Mouse (Mus musculus) heart, postnatal 0 days (tissue): Measurements from ENCODE around the gene Dync1li2. TPM values are rescaled to one million over a fixed set of nuclear protein-coding genes. Genes with fewer than 3 reads are reported as not detected.
A peak's percentile ranks its signal among the peaks of the same experiment; 100 is the strongest.

Experiments
- ATAC-seq: fragments of 200-750 bp; cut with Nextera tagmentation; 2 replicates; pipeline ENCODE4 v1.8.0; 2017; ENCODE audit warnings: low read depth, moderate number of reproducible peaks, moderate library complexity; ENCODE audit not compliant: insufficient read depth
- DNase-seq: peaks from one replicate; pipeline ENCODE4 v3.0.0-alpha.2; 2016; ENCODE audit warnings: low spot score
- H3K27ac ChIP-seq: fragments of 300-500 bp; sonication (generic); 2 replicates; pipeline ENCODE4 v1.5.1; 2014; ENCODE audit warnings: low read depth, mild to moderate bottlenecking
- H3K27me3 ChIP-seq: fragments of 300-500 bp; sonication (generic); 2 replicates; pipeline ENCODE4 v1.6.1; 2014; ENCODE audit warnings: low read length, mixed read lengths; ENCODE audit not compliant: control insufficient read depth, insufficient read depth
- H3K36me3 ChIP-seq: fragments of 300-500 bp; sonication (generic); replicated peaks from 2 replicates; pipeline ENCODE4 v1.6.1; 2014; ENCODE audit warnings: low read length, mixed read lengths; ENCODE audit not compliant: control insufficient read depth, insufficient read depth
- H3K4me1 ChIP-seq: fragments of 300-500 bp; sonication (generic); 2 replicates; pipeline ENCODE4 v1.6.1; 2014; ENCODE audit warnings: antibody characterized with exemption; ENCODE audit not compliant: control insufficient read depth, insufficient read depth
- H3K4me2 ChIP-seq: fragments of 300-500 bp; sonication (generic); 2 replicates; pipeline ENCODE4 v1.6.1; 2014; ENCODE audit warnings: low read depth, mild to moderate bottlenecking, low read length, moderate library complexity
- H3K4me3 ChIP-seq: fragments of 300-500 bp; sonication (generic); 2 replicates; pipeline ENCODE4 v1.5.1; 2014; ENCODE audit warnings: low read depth, low read length
- H3K9ac ChIP-seq: fragments of 300-500 bp; sonication (generic); replicated peaks from 2 replicates; pipeline ENCODE4 v1.6.1; 2014; ENCODE audit warnings: low read depth, low read length, mixed read lengths
- H3K9me3 ChIP-seq: fragments of 300-500 bp; sonication (generic); replicated peaks from 2 replicates; pipeline ENCODE4 v1.6.1; 2016; ENCODE audit warnings: low read length; ENCODE audit not compliant: control insufficient read depth
- CTCF ChIP-seq: IDR thresholded peaks from 2 replicates; pipeline ENCODE4 v1.5.1; 2016; ENCODE audit warnings: antibody characterized with exemption, control low read depth, low read depth
- EP300 ChIP-seq: IDR thresholded peaks from 2 replicates; pipeline ENCODE4 v1.6.1; 2016; ENCODE audit warnings: antibody characterized with exemption, low read depth
- WGBS: fragments of 180-500 bp; shearing (Covaris S2); extraction: QIAGEN DNeasy Blood & Tissue Kit; methylation state at CpG from one replicate; pipeline ENCODE4 v1.1.7; 2014; 5-methylcytosine and 5-hydroxymethylcytosine counted together
- polyA plus RNA-seq: library from polyadenylated mRNA; unstranded; fragments of >200 nt; fragmentation: Nextera tagmentation; extraction: Ambion mirVana; gene quantifications from 2 replicates; pipeline ENCODE4 v1.2.1, GENCODE M21; 2015
- total RNA-seq: library from RNA; depleted of rRNA; stranded (reverse); fragments of >200 nt; gene quantifications from 2 replicates; pipeline ENCODE4 v1.2.3, GENCODE M21; 2014; ENCODE audit warnings: low replicate concordance

Dync1li2 gene
- total and polyA plus RNA-seq, 2 experiments from 2014 or later = 11.0 to 38.8 TPM

DNA sequence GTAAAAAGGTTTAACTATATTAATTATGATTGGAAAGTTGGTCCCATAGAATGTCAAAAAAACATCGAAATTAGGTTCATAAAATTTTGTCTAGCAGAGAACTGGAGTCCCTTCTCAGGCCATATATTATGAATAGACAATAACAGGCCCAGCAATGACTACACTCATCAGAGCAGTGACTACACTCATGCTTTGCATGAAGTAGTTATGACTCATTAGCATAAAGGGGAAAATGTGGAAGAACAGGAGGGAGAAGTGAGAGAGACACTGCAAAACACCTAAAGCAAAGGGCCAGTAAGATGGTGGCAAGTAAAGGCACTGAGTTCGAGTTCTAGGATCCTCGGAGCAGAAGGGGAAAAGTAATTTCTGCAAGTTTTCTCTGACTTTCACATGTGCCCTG is 3.2 kb upstream of the Dync1li2 start:
- Histone ChIP-seq H3K27me3 (no peaks in the 10 kb centered on the region), H3K36me3 (no peaks in the 10 kb centered on the region), H3K4me1 (peaks cover 11% of the 10 kb centered on the region), H3K27ac (no peak overlapping the region), H3K4me2 (no peak overlapping the region), H3K9me3 (no peaks in the 10 kb centered on the region), H3K9ac (no peak overlapping the region), H3K4me3 (no peak overlapping the region)
- TF ChIP-seq EP300 (no peak), CTCF (no peak)
- DNase-seq (no peak), ATAC-seq (no peak)
- 65% methylated on average over 3 of the region's 3 CpGs for WGBS

DNA sequence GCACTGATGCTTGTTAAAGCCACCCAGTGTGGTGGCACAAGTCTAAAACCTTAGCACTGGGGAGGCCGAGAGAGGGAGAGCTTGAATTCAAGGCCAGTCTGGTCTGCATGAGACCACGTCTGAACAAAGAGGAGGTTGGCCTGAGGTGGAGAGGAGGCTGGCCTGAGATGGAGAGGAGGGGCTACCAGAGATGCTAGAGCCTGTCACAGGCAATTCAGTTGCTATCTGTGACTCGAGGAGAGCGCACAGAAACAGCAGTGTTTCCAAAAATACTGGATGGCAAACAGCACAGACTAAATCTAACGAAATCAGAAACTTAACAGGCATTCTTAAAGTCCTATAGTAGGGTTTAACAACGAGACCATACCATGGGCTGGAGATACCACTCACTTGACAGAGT is 2.4 kb upstream of the Dync1li2 start:
- no peak for ATAC-seq
- no peak for TF ChIP-seq CTCF
- no peak for TF ChIP-seq EP300

DNA sequence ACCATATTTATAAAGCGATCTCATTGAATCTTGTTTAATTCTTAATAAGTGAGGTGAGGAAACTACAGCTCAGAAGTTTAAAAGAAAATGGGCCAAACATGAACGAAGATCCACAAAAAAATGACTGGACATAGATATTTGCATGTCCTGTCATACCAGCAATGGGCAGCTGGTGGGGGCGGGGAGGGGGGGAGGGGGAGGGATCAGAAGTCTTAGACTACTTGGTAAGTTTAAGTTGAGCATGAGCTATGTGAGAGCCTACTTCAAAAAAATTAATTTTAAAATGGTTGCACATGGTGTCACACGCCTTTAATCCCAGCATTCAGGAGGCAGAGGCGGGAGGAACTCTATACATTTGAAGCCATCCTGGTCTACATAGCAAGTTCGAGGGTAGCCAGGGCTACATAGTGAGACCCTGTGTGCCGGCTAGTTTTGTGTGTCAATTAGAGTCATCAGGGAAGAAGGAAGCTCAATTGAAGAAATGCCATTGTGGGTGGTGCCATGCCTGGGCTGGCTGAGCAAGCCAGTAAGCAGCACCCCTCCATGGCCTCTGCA is 355 bp upstream of the Dync1li2 start:
- H3K4me3 ChIP-seq = peak overlapping the region; percentile 71
- no peak for TF ChIP-seq CTCF
- TF ChIP-seq EP300 = no peak
- DNase-seq (no peak), ATAC-seq (no peak)
- no peaks in the 10 kb centered on the region for H3K27me3 ChIP-seq
- H3K9ac ChIP-seq = peak overlapping the region; percentile 84
- peak overlapping the region; percentile 82 for H3K4me2 ChIP-seq
- H3K36me3 ChIP-seq = peaks cover 24% of the 10 kb centered on the region
- H3K4me1 ChIP-seq = peaks cover 12% of the 10 kb centered on the region
- peak overlapping the region; percentile 93; the same call in 1 of the 2 replicates for H3K27ac ChIP-seq
- H3K9me3 ChIP-seq = no peaks in the 10 kb centered on the region
- 58% methylated on average over 7 of the region's 7 CpGs for WGBS

More for the DNA sequence above, 2.4 kb upstream of the Dync1li2 start:
- no peak for DNase-seq
- H3K27ac ChIP-seq = no peak overlapping the region
- H3K4me1 ChIP-seq = peaks cover 12% of the 10 kb centered on the region
- 40% methylated on average over 6 of the region's 6 CpGs for WGBS
- H3K4me2 ChIP-seq = no peak overlapping the region
- no peak overlapping the region for H3K9ac ChIP-seq
- no peaks in the 10 kb centered on the region for H3K9me3 ChIP-seq
- no peak overlapping the region for H3K4me3 ChIP-seq
- no peaks in the 10 kb centered on the region for H3K27me3 ChIP-seq
- H3K36me3 ChIP-seq = peaks cover 4% of the 10 kb centered on the region

DNA sequence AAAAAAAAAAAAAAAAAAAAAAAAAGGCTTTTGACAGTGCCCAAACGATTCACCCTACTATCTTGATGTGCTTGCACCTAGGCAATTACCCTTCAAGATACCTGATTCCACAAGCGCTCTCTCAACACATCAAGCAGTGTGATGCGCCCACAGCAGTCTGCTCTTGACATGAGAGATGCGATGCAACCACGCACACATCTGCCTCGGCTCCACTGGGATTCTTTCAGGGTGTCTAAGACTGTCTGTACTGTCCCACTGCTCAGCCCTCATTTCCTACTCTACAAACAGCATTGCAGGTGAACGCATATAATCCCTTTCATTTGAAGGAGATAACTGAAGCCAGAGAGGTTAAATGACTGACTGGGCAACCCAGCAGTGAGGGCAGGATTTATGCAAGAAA is 1.2 kb downstream of the Dync1li2 start:
- Histone ChIP-seq H3K4me3 (peak overlapping the region; percentile 71), H3K27me3 (no peaks in the 10 kb centered on the region), H3K4me2 (peak overlapping the region; percentile 82), H3K36me3 (peaks cover 37% of the 10 kb centered on the region), H3K27ac (peak overlapping the region; percentile 93; the same call in 1 of the 2 replicates), H3K9me3 (no peaks in the 10 kb centered on the region), H3K4me1 (peaks cover 12% of the 10 kb centered on the region), H3K9ac (peak overlapping the region; percentile 84)
- no peak for TF ChIP-seq EP300
- no peak for TF ChIP-seq CTCF
- ATAC-seq (no peak), DNase-seq (no peak)
- 49% methylated on average over 7 of the region's 7 CpGs for WGBS

DNA sequence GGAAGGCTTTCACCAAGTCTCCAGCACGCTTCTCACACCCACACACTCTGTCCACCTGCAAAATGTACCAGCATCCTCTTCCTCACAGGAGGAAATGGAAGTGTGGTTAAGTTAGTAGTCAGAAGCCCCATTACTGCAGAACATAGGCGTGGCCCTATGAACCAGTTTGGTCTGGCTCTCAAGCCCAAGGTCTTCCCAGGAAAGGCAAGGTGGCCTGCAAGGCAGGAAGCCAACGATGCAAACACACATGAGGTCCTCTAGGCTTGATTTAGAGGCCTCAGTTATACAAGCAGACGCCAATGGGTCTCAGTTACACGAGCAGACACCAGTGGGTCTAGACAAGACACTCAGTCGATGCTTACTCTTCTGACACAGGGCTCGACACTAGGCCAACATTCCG is 3.4 kb downstream of the Dync1li2 start:
- TF ChIP-seq EP300 (no peak), CTCF (no peak)
- H3K36me3 ChIP-seq = peaks cover 50% of the 10 kb centered on the region
- H3K27me3 ChIP-seq = no peaks in the 10 kb centered on the region
- no peaks in the 10 kb centered on the region for H3K9me3 ChIP-seq
- H3K4me2 ChIP-seq = no peak overlapping the region
- no peak overlapping the region for H3K9ac ChIP-seq
- ATAC-seq = no peak
- H3K4me3 ChIP-seq = no peak overlapping the region
- 87% methylated on average over 8 of the region's 8 CpGs for WGBS
- no peak overlapping the region for H3K27ac ChIP-seq
- DNase-seq = no peak
- peaks cover 20% of the 10 kb centered on the region for H3K4me1 ChIP-seq

DNA sequence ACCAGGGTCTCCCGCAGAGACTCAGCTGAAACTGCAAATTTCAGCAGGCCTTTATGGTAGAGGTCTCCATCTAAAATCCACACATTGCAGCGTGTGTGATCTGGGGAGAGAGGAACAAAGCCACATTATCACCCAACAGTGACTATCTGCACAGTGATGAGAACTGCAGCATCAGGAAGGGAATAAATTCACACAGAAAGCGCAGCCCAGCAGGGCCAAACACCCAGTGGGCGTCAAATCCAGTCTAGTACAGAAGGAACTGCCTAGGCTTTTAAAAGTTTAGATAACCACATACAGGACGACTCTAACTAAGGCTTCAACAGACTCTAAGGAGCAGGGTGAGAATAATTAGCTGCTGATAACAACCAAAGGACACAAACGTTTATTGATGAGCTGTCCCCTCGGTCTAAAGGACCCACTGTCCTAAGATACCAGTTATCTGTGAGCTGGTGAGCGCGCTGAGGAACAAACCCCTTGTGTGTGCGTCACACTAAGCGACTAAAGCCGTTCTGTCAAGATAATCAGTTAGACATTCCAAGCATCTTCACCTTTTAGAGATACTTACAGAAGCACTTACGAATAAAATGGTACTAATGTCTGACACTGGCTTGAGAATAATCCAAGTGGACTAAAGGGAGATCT is 5.2 kb downstream of the Dync1li2 start:
- DNase-seq = no peak
- Histone ChIP-seq H3K9ac (no peak overlapping the region), H3K4me3 (no peak overlapping the region), H3K4me2 (no peak overlapping the region), H3K27ac (no peak overlapping the region), H3K9me3 (no peaks in the 10 kb centered on the region), H3K36me3 (peaks cover 67% of the 10 kb centered on the region), H3K27me3 (no peaks in the 10 kb centered on the region), H3K4me1 (peaks cover 20% of the 10 kb centered on the region)
- WGBS = 67% methylated on average over 13 of the region's 13 CpGs
- TF ChIP-seq CTCF = no peak
- TF ChIP-seq EP300 = no peak
- no peak for ATAC-seq
